Mouse (Mus musculus): ENCODE measurements at regions not wholly inside any gene's neighbourhood (a gene's known extent, or its start where the extent isn't known, plus 50 kb on each side); places are given as distances from the start of the nearest gene placed in this dataset.

GRCm38 (mm10) chr16:76097808-76098207, 75.7 kb upstream of the Samsn1 start:
- H3K4me1 ChIP-seq (replicated peaks) = no peaks in the 10 kb centered on the region
- no peak for DNase-seq (ENCODE audit: low spot score)
- no peaks in the 10 kb centered on the region for H3K27me3 ChIP-seq (ENCODE audit: insufficient read depth, poor library complexity, severe bottlenecking)
- H3K9me3 ChIP-seq = no peaks in the 10 kb centered on the region
- no peak overlapping the region for H3K4me3 ChIP-seq
- WGBS = 87% methylated on average over 9 of the region's 9 CpGs
- no peaks in the 10 kb centered on the region for H3K36me3 ChIP-seq
- no peak overlapping the region for H3K27ac ChIP-seq

GRCm38 (mm10) chr16:76096363-76096762, 74.3 kb upstream of the Samsn1 start:
- H3K4me3 ChIP-seq = no peak overlapping the region
- no peak for DNase-seq (ENCODE audit: low spot score)
- WGBS = 96% methylated on average over 4 of the region's 4 CpGs
- H3K4me1 ChIP-seq (replicated peaks) = no peaks in the 10 kb centered on the region
- H3K9me3 ChIP-seq = no peaks in the 10 kb centered on the region
- no peaks in the 10 kb centered on the region for H3K36me3 ChIP-seq
- no peak overlapping the region for H3K27ac ChIP-seq
- H3K27me3 ChIP-seq (ENCODE audit: insufficient read depth, poor library complexity, severe bottlenecking) = no peaks in the 10 kb centered on the region

- Histone ChIP-seq H3K36me3 (no peaks in the 10 kb centered on the region), H3K4me1 (replicated peaks) (no peaks in the 10 kb centered on the region)
Observed at GRCm38 (mm10) chr16:76085363-76085762, 63.3 kb upstream of the Samsn1 start.

GRCm38 (mm10) chr16:76082465-76082864, 60.4 kb upstream of the Samsn1 start:
- 83% methylated on average over 4 of the region's 4 CpGs for WGBS
- no peak overlapping the region for H3K27ac ChIP-seq

More at GRCm38 (mm10) chr16:76085363-76085762, 63.3 kb upstream of the Samsn1 start:
- 90% methylated on average over 4 of the region's 4 CpGs for WGBS
- DNase-seq (ENCODE audit: low spot score) = no peak
- no peak overlapping the region for H3K27ac ChIP-seq
- H3K27me3 ChIP-seq (ENCODE audit: insufficient read depth, poor library complexity, severe bottlenecking) = no peaks in the 10 kb centered on the region
- no peaks in the 10 kb centered on the region for H3K9me3 ChIP-seq
- H3K4me3 ChIP-seq = no peak overlapping the region

GRCm38 (mm10) chr16:76079761-76080502, 57.9 kb upstream of the Samsn1 start:
- Histone ChIP-seq H3K36me3 (no peaks in the 10 kb centered on the region), H3K27me3 (ENCODE audit: insufficient read depth, poor library complexity, severe bottlenecking) (no peaks in the 10 kb centered on the region), H3K4me3 (no peak overlapping the region), H3K9me3 (no peaks in the 10 kb centered on the region), H3K27ac (no peak overlapping the region), H3K4me1 (replicated peaks) (no peaks in the 10 kb centered on the region)
- no peak for DNase-seq (ENCODE audit: low spot score)
- 88% methylated on average over 6 of the region's 6 CpGs for WGBS

More at GRCm38 (mm10) chr16:76082465-76082864, 60.4 kb upstream of the Samsn1 start:
- no peaks in the 10 kb centered on the region for H3K27me3 ChIP-seq (ENCODE audit: insufficient read depth, poor library complexity, severe bottlenecking)
- no peaks in the 10 kb centered on the region for H3K36me3 ChIP-seq
- H3K4me3 ChIP-seq = no peak overlapping the region
- no peak for DNase-seq (ENCODE audit: low spot score)
- H3K9me3 ChIP-seq = no peaks in the 10 kb centered on the region
- H3K4me1 ChIP-seq (replicated peaks) = no peaks in the 10 kb centered on the region

- 88% methylated on average over 5 of the region's 5 CpGs for WGBS
- Histone ChIP-seq H3K36me3 (no peaks in the 10 kb centered on the region), H3K9me3 (no peaks in the 10 kb centered on the region), H3K27ac (no peak overlapping the region), H3K27me3 (ENCODE audit: insufficient read depth, poor library complexity, severe bottlenecking) (no peaks in the 10 kb centered on the region), H3K4me1 (replicated peaks) (no peaks in the 10 kb centered on the region), H3K4me3 (no peak overlapping the region)
- no peak for DNase-seq (ENCODE audit: low spot score)
Observed at GRCm38 (mm10) chr16:76078219-76078618, 56.1 kb upstream of the Samsn1 start.

GRCm38 (mm10) chr16:76076231-76076630, 54.1 kb upstream of the Samsn1 start:
- no peak overlapping the region for H3K4me3 ChIP-seq
- DNase-seq (ENCODE audit: low spot score) = no peak
- no peak overlapping the region for H3K27ac ChIP-seq
- WGBS = 75% methylated on average over 5 of the region's 5 CpGs
- no peaks in the 10 kb centered on the region for H3K27me3 ChIP-seq (ENCODE audit: insufficient read depth, poor library complexity, severe bottlenecking)
- no peaks in the 10 kb centered on the region for H3K9me3 ChIP-seq
- H3K4me1 ChIP-seq (replicated peaks) = no peaks in the 10 kb centered on the region
- no peaks in the 10 kb centered on the region for H3K36me3 ChIP-seq

All from hindbrain, embryonic 10.5 days (tissue).